In genomic region chr7:110091670-110092069, GRCm38 (mm10) we compare ENCODE assay signal across 13 mouse cellular contexts. TPM values are rescaled to one million over a fixed set of nuclear protein-coding genes. Genes with fewer than 3 reads are reported as not detected.
DNase-seq lines count a peak whose midpoint lies in the region; ATAC-seq lines count a peak whose summit lies in the region.
"Had no signal": no experiment of that assay in that cellular context is flagged by ENCODE, and none has a peak within 500 bp of the region (broad histone marks: within the 10 kb centered on the region; RNA-seq: fewer than 3 reads in every experiment).

No protein-coding gene starts in this region.

- peak; percentile 28 for DNase-seq in layer of hippocampus, adult 11-12 months (ENCODE audit: low spot score)
- no peak for DNase-seq in layer of hippocampus, adult 9-10 months (ENCODE audit: low spot score)
- peak; percentile 29 for DNase-seq in cerebellum, adult 9-11 months
- peak; percentile 26 to 47 for DNase-seq in frontal cortex, postnatal 36 days (ENCODE audit: low spot score in 2 of 2)
- DNase-seq in thymus, postnatal 36 days = no peak
- no peak for DNase-seq in spleen, adult 12 weeks (ENCODE audit: low spot score)
- no peak for DNase-seq in yolk sac, embryonic 10.5 days (ENCODE audit: low spot score)
- DNase-seq: adrenal gland, postnatal 10 days; heart, adult 11 months; lung, postnatal 4 days had no signal

- 33% methylated on average over 7 of the region's 7 CpGs for WGBS in neural tube, embryonic 15.5 days

- no peak overlapping the region for H3K4me3 ChIP-seq in neural tube, embryonic 15.5 days (replicated peaks)
- H3K4me3 ChIP-seq: embryonic facial prominence, embryonic 15.5 days had no signal

- H3K36me3 ChIP-seq in neural tube, embryonic 15.5 days = peaks cover 68% of the 10 kb centered on the region

- no peak overlapping the region for H3K4me2 ChIP-seq in neural tube, embryonic 15.5 days
- H3K4me2 ChIP-seq: embryonic facial prominence, embryonic 15.5 days had no signal

- H3K4me1 ChIP-seq in neural tube, embryonic 15.5 days = no peaks in the 10 kb centered on the region
- H3K4me1 ChIP-seq: embryonic facial prominence, embryonic 15.5 days had no signal

- peak; percentile 57; the same call in 1 of the 2 replicates for ATAC-seq in neural tube, embryonic 15.5 days (ENCODE audit: low FRiP score)

- no peak overlapping the region for H3K9ac ChIP-seq in neural tube, embryonic 15.5 days (replicated peaks)
- H3K9ac ChIP-seq: embryonic facial prominence, embryonic 15.5 days had no signal

- H3K27ac ChIP-seq in neural tube, embryonic 15.5 days (replicated peaks) = no peak overlapping the region
- H3K27ac ChIP-seq: embryonic facial prominence, embryonic 15.5 days had no signal

- H3K27me3 ChIP-seq in neural tube, embryonic 15.5 days (replicated peaks) = no peaks in the 10 kb centered on the region
- H3K27me3 ChIP-seq: embryonic facial prominence, embryonic 15.5 days had no signal

- H3K9me3 ChIP-seq in neural tube, embryonic 15.5 days (replicated peaks) = no peaks in the 10 kb centered on the region
- H3K9me3 ChIP-seq: embryonic facial prominence, embryonic 15.5 days; G1E had no signal

RNA-seq across cellular contexts. Expression of gene Wee1, which starts 30.2 kb away (rescaled TPM):
- polyA plus RNA-seq in neural tube, embryonic 15.5 days (2015; fragmentation: Nextera tagmentation; extraction: Ambion mirVana) = 5.4 and 8.6 TPM in 2 replicates

RNA-seq across cellular contexts. Expression of gene Zfp143, which starts 30.7 kb away (rescaled TPM):
- 12.6 and 14.4 TPM in 2 replicates for polyA plus RNA-seq in neural tube, embryonic 15.5 days (2015; fragmentation: Nextera tagmentation; extraction: Ambion mirVana)

Comparison
In these comparisons a context has a peak if more than half of its experiments do, and no peak if none do; other contexts are left out.
1. DNase-seq: peak in layer of hippocampus, adult 11-12 months (single experiment), cerebellum, adult 9-11 months (single experiment) and frontal cortex, postnatal 36 days (2 of 2); none in layer of hippocampus, adult 9-10 months (single experiment), thymus, postnatal 36 days (0 of 2), spleen, adult 12 weeks (single experiment) and yolk sac, embryonic 10.5 days (single experiment).